Mouse (Mus musculus) cortical plate, adult 2 months (tissue): ENCODE measurements around the gene Morn3.

ENCODE experiments used
- CTCF ChIP-seq: fragments of 200-500 bp; IDR thresholded peaks from 2 replicates; pipeline ENCODE4 v1.5.1; 2011; ENCODE audit warnings: mild to moderate bottlenecking, control low read depth, low read length; ENCODE audit not compliant: insufficient read depth; ENCODE audit errors: extremely low read depth
- POLR2A ChIP-seq: fragments of 200-500 bp; IDR thresholded peaks from 2 replicates; pipeline ENCODE4 v1.6.1; 2011; ENCODE audit warnings: mild to moderate bottlenecking, low read length, control low read depth; ENCODE audit not compliant: insufficient read depth; ENCODE audit errors: extremely low read depth

DNA sequence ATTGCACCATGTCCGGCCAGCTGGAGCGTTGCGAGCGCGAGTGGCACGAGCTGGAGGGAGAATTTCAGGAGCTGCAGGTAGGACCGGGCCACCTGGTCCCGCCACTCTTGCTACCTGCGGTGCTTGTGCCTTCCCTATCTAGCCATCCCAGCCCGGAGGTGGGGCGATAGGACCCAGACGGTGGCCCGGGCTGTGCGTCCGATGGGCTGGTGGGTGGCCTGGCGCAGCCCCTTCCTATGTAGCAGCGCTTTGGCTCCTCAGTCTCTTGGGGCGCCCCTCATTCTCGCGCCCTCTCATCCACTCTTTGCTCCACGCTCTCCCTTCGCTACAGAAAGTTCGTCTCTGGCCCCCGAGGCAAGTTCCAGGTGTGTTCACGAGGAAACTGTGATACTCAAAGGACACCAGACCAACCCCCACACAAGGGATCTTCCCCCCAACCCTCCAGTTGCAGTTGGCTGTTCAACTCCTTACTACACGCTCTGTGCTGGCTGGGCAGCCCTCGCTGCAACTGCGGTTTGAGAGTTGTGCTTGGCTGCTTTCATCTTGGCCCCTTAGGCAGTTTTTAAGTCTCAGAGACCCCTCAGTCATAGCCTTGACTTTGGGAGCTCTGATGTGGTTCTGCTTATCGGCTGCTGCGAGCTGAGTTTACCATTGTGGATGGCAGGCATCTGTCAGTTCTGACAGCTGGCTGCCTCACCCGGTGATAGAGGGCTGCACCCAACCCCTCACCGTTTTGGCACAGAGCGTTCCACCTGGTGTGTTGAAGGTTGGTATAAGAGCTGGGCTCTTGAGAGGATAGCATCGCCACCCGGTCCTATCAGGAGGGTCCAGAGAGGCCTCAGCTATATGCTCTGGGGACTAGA is 29.8 kb upstream of the Morn3 start:
- no peak for TF ChIP-seq CTCF
- no peak for TF ChIP-seq POLR2A
